Mouse (Mus musculus) naive thymus-derived CD4-positive, alpha-beta T cell, adult 2 months (primary cell): ENCODE data around the gene Rab1b.

Experiments
- DNase-seq: peaks from one replicate; pipeline ENCODE4 v3.0.0-alpha.2; 2011; ENCODE audit warnings: low read depth

Rab1b gene

DNA sequence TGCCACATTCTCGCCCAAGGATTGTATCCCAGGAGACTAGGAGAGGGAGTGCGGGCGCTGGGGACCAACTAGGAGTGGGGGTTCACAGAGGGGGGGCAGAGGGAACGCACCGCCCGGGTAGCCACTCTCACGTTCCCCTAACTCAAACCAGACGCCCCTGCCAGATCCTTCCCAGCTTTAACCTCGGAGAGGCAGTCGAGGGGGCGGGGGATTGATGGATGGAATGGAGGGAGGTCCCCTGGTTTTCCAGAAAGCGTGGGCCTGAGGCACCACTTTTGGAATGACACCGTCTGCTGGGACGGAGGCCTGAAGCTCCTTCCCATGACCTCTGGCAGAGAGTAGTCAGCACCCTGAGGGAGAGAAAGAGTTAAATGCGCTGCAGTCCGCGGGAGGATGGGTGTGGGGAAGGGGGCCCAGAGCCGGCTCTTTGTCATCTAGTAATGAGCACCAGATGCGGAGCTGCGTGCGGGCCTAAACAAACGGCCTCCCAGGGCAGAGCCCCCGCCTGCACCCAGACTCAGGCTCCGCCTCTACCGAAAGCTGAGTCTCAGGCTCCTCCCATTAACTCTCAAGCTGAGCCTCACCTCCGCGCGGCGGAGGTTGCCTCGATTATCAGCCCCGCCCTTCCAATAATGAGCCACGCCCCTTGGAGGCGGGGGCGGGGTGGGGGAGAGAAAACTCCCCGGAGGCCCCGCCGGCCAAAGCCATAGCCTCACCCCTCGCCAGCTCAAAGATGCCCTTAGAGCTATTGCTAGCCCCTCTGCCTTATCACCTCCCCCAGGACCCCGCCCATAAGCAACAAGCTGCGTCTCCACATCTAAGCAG lies 35.1 kb downstream of the Rab1b start:
- peak; percentile 69 for DNase-seq

DNA sequence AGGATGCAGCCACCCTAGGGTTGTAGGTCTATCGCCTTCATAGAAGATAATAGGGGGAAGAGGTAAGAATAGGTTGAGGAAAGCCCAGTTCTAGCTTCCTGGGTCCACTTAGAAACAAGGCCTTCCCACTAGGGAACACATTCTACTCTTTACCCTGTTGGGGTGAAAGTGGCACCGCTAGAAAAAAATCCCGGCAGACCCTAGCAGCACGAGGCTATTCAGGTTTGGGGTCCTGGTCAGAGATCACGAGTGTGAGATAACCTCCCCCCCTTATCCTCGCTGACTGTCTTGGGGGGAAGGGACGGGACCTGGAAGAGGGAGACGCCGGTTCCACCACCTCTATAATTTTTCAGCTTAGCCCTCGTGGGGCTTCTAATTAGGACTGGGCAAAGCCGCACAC lies 35.8 kb downstream of the Rab1b start:
- DNase-seq: no peak

DNA sequence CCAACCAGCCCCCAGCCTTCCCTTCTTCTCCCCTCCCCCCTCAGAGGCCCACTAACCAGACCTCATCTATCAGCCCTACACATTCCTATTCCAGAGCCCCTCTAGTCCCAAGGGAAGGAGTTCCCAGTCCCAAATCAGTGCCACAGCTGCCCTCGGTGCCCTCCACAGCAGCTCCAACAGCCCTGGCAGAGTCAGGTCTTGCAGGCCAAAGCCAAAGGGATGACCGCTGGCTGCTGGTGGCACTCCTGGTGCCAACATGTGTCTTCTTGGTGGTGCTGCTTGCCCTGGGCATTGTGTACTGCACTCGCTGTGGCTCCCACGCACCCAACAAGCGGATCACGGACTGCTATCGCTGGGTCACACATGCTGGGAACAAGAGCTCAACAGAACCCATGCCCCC lies 36.9 kb downstream of the Rab1b start:
- no peak for DNase-seq

DNA sequence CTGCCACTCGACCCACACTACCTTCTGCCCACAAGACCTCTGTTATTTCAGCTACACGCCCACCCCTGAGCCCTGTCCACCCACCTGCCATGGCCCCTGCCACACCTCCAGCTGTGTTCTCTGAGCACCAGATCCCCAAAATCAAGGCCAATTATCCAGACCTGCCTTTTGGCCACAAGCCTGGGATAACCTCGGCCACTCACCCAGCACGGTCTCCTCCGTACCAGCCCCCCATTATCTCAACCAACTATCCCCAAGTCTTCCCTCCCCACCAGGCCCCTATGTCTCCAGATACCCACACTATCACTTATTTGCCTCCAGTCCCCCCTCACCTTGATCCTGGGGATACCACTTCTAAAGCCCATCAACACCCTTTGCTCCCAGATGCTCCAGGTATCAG lies 37.4 kb downstream of the Rab1b start:
- DNase-seq: no peak

DNA sequence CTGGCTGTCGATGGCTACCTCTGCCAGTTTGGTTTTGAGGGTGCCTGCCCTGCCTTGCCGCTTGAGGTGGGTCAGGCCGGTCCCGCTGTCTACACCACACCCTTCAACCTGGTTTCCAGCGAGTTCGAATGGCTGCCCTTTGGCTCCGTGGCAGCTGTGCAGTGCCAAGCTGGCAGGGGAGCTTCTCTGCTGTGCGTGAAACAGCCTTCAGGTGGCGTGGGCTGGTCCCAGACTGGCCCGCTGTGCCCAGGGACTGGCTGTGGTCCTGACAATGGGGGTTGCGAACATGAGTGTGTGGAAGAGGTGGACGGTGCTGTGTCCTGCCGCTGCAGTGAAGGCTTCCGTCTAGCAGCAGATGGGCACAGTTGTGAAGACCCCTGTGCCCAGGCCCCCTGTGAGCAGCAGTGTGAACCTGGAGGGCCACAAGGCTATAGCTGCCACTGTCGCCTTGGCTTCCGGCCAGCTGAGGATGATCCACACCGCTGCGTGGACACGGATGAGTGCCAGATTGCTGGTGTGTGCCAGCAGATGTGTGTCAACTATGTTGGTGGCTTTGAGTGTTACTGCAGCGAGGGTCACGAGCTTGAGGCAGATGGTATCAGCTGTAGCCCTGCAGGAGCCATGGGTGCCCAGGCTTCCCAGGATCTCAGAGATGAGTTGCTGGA lies 38.2 kb downstream of the Rab1b start:
- DNase-seq: no peak

DNA sequence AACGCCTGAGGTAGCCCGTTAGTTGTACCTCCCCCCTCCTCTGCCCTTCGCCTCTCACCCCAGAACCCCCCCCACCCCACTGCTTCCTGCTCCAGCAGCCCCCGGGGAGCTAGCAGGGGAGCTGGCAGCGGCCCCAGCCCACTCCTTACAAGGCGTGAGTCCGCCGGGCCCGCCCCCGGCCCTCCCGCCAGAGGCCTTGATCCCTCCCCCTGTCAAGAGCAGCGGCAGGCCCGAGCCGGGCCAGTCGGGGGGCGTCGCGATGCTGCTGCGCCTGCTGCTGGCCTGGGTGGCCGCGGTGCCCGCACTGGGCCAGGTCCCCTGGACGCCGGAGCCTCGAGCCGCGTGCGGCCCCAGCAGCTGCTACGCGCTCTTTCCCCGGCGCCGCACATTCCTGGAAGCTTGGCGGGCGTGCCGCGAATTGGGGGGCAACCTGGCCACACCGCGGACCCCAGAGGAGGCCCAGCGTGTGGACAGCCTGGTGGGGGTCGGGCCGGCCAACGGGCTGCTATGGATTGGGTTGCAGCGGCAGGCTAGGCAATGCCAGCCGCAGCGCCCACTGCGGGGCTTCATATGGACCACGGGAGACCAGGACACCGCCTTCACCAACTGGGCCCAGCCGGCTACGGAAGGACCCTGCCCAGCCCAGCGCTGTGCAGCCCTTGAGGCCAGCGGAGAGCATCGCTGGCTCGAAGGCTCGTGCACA lies 38.9 kb downstream of the Rab1b start, which contains the start of gene Cd248:
Gene Cd248, plus strand, starts transcription at position 212 of the 703 bp plus-strand sequence.
- no peak for DNase-seq

DNA sequence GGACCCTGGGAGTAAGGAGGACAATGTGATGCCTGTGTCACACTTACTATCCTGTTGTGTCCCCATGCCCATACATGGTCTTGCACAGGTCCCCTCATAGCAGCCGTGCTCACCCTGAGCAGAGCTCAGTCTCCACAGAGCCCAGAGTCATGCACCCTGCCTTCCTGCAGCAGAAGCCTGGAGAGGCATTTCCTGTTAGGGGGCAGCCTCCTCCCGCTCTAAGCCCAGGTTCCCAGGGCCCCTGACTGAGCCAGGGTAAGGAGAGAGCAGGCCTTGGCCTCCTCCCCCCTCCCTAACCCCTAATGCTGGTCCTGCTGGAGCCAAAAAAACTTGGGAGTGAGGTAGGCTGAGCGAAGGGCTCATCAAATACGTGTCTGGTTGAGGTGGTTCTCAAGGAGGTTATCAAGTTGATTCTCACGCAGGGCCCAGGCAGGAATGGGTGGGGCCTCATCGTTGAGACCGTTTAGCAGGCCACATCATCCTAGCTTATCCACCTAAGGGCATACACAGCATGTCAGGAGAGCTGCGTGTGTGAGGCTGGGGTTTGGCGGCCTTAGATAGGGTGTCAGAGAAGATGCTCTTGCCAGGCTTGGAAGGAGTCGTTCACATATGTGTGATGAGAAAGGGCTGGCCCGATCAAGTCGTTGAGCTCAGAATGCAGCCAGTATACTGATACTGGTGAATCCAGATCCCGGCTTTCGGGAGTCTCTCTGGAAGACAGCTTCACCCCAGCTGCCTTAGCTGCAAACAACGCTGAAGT lies 39.7 kb downstream of the Rab1b start:
- no peak for DNase-seq

DNA sequence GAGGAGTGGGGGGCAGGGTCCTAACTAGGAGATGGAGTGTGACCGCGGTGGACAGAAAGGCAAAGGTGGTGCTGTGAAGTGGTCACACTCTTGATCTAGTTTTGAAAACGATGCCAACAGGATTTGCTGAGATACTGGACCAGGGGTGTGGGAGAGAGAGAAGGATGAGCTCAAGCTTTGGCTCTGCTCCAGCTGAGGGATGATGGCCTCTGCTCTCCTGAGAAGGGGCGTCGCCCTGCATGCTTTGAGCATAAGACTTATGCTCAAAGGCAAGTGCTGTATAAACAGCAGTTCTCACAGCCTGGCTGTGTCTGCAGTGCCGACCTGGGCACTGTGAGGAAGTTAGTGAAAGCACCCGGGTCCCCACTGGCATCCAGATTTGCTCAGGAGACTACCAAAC lies 41.8 kb downstream of the Rab1b start:
- DNase-seq: no peak

DNA sequence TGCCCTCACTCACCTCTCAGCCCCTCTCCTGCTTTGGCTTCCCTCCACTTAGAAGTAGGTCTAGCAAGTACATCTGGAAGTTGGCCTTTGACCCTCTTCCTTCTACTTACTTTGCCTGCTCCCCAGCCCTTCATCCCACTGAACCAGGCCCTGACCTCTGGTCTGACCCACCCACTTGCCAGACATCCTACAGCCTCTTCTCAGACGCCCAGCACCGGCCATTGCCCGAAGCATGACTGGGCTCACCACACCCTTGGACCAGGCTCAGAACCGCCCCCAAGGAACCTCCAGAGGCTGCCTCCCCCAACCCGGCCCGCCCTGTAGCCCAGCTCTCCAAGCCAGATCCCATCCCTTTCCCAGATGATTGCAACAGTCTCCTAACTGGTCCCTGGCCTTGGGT lies 44.4 kb downstream of the Rab1b start:
- no peak for DNase-seq

DNA sequence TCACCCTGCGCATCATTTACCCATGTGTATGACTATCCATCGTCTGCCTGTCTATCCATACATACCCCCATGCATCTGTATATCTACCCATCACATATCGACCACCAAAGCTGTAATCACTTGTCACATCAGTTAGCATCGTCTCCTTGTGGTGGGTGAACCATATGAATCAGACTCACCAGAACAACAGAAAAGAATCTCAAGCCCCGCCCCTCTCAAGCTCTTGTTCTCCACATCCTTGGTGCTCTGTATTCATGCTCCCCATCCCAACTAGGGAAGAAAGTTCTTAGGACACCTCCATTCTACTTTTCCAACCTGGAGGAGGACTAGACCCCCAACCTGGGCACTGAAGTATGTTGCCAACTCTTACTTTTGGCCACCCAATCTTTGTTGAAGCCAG lies 44.8 kb downstream of the Rab1b start:
- no peak for DNase-seq

DNA sequence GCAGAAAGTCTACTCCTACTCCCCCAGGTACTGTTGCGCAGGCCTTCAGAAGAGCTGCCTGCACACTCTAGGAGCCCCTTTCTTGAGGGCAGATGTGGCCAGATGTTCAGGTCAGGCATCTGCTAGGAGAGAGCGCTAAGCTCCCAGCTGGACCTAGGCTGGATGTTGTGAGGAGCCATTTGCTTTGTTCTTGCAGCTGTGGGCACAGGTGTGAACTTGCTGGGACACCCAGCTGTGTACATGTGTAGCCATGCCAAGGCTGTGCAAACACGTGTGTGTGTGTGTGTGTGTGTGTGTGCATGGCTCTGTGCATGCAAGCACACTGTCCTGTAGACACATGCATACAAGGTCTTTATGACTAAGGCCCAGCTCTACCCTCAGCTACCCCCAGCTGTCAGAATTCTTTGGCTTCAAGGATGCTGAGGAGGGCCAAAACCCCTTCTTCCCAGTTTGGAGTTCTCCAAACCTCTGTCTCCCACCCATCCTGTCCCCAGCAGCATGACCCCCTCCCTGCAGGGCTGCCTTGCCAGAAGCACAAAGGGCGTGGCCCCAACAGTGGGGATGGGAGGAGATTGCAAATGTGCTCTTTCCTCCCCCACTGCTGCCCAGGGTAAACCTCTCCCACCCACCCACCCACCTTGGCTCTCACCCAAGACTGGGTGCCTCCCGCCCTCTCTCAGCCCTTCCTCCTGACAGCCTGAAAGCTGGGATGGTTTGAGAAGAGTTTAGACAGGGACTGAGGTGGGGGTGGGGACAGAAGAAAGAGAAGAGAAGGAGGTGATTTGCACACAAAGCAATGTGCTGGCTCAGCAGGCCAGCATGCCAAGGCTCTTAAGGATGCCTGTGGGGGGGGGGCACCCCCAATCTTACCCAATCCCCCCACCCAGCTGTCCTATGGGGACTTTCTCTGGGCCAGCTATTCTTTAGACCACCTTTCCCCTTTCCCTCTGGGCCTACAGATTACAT lies 46.2 kb downstream of the Rab1b start:
- DNase-seq: no peak

DNA sequence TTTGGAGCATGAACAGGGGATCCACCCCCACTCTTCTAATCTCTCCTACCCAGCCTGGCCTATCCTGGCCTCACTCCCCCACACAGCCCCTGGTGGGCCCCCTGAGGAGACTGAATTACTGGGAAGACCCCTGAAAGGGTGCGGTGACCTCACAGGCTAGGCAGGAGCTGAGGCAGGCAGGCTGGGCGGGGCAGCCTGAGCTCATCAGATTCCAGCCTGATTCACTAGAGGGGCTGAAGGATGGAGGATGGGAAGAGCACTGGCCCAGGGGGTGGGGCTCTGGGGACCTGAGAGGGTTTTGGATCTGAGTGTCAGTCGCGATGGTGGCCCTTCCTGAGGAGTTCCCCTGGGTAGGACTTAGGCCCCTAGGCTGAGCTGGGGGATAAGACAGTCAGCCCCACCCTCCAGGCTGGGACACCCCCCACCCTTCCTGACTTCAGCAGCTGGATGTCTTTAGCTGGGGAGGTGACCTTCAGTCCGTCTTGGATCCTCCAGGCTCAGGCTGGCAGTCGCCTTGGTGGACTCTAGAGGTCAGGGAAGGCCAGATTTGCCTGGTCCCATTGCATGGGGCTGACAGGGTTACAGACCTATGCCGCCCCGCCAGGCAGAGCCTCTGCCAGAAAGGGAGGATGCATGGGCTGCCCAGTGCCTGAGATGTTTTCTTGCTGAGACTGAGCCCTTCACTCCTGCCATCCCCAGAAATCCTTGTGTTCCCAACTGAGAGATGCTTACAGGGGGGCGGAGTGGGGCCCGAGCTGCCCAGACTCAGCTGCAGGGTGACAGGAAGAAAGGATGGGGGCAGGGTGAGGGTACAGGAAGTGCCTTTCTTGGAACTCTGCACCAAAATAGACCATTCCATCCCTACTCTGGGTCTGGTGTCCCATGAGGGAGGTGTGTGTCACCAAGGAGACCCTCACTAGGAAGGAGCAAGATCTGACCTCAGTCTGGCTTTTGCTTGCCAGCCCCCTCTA lies 47.8 kb downstream of the Rab1b start:
- no peak for DNase-seq

DNA sequence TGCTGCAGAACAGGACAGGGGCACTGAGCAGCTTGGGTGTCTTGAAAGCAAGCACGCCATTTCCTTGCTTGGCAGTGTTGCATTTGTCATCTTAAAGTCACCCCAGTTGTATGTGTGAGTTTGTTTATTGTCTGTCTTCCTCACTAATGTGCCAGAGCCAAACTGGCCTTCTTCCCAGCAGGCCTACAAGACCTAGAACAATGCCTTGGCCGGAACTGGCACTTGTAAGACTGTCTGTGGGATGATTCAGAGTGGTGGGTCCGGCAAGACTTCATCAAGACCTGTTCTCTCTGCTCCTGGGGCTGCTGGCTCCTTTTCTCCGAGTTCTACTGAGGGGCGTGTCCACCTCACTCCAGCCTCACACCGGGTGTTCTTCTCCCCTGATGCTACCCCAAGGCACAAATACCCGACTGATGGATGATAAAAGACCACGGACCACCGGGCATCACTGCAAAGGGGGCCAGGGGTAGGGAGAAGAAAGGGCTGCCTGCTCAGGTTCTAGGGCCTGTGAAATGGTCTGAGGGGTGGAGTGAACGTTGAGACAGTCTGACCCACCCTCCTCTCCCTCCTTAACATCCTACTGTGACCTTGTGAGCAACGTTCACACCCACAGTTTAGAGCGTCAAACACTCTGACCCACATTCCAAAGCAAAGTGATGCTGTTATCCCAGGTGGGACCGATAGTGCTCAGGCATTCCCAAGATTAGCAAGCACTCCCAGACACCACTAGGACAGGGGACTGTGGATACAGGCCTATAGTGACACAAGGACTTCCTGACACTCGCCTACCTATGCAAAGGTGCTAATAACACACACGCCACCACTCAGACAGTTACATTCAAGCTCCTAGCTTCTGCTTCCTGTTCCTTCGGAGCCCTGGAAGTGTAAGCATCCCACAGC lies 48.7 kb downstream of the Rab1b start:
- no peak for DNase-seq

DNA sequence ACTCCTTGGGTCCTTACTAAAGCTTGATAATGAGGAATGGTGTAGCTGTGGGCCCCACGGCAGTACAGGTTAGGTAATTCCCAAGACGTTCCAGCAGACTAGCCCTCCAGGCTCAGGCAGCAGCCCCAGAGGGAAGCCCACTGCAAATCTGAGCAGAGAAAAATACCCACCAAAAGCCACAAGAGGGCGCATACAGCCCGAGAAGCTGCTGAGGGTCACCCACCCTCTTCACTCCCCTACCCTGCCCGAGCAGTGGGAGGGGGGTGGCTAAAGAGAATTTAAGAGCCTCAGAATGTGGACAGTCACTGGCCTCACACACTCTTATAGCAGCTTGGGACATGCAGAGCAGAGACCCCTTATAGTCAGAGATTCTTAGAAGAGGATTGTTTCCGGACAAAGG lies 50.6 kb downstream of the Rab1b start:
- DNase-seq: no peak

DNA sequence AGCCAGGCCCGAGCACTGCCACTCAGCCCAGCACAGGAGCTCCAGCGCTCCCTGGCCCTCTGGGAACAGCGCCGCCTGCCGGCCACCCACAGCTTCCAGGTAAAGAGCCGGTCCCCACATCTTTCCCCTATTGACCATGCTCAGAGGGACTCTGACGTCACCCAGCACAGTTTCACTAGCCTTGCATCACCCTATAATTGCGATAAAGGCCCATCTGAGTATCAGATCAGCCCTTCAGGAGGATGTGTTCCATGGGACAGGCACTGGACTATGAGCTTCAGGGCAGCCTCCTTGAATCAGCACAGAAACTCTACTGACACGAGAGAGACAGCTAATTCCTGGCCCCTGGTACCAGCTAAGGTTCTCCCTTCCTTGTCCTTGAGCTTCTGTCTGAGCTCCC lies 53.0 kb downstream of the Rab1b start:
- DNase-seq: peak; percentile 59

DNA sequence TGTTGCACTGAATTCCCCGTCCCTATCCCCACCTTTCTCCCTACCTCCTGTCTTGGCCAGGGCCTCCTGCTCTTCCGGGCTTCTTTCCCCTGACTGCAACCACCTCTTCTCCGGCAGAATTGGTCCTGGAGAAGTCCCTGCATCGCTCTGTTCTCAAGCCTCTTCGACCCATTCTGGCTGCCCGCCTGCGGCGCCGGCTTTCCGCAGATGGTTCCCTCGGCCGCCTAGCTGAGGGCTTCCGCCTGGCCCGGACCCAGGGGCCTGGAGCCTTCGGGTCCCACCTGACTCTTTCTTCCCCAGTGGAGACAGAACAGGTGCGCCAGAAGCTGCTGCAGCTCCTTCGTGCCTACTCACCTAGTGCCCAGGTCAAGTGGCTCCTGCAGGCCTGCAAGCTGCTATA lies 54.0 kb downstream of the Rab1b start:
- no peak for DNase-seq

DNA sequence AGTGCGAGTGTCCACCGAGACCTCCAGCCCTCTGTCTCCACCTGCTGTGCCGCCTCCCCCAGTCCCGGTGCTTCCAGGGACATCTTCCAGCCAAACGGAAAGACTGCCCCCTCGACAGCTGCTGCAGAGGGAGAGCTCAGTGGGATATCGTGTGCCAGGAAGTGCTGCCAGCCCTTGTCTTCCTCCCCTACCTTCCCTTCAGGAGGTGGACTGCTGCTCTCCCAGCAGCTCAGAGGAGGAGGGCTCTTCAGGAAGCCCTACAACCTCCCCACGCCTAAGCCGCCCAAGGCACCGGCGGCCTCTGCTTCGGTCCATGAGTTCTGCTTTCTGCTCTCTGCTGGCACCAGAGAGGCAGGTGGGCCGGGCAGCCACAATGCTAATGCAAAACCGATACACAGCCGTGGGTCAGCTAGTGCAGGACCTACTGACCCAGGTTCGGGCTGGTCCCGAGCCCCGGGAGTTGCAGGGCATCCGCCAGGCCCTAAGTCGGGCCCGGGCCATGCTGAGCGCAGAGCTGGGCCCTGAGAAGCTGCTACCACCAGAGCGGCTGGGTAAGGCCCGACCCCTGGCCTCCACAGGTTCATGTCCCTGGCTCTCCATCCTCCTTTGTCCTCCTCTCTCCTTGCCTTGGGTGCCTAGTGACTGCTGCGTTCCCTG lies 54.6 kb downstream of the Rab1b start:
- no peak for DNase-seq

DNA sequence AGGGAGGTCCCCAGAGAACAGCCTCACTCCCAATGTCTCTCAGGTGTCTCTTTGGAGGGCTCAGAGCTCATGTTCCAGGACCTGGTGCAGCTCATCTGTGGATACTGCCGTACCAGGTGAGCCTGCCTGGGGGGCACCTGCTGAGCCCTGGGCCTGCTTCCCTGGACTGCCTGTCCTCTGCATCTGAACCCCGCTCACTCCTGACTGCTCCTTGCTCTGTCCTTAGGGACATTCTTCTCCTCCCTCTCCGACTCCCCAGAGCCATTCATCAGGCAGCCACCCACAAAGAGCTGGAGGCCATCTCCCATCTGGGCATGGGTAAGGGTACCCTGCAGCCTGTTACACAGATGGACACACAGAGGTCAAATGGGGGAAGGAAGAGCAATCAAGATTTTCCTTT lies 55.4 kb downstream of the Rab1b start:
- no peak for DNase-seq
